Mouse (Mus musculus) midbrain, embryonic 12.5 days (tissue): ENCODE results near the gene L3mbtl1. TPM values are rescaled to one million over a fixed set of nuclear protein-coding genes. Genes with fewer than 3 reads are reported as not detected.

Source experiments
- ATAC-seq: fragments of 200-750 bp; cut with Nextera tagmentation; 2 replicates; pipeline ENCODE4 v1.8.0; 2017; ENCODE audit warnings: low read depth, moderate TSS enrichment, moderate library complexity; ENCODE audit not compliant: low FRiP score
- H3K27ac ChIP-seq: fragments of 300-500 bp; sonication (generic); replicated peaks from 2 replicates; pipeline ENCODE4 v1.5.1; 2016; ENCODE audit warnings: mild to moderate bottlenecking
- H3K27me3 ChIP-seq: fragments of 300-500 bp; sonication (generic); 2 replicates; pipeline ENCODE4 v1.6.1; 2016; ENCODE audit warnings: mild to moderate bottlenecking
- H3K36me3 ChIP-seq: fragments of 300-500 bp; sonication (generic); 2 replicates; pipeline ENCODE4 v1.6.1; 2016
- H3K4me1 ChIP-seq: fragments of 300-500 bp; sonication (generic); 2 replicates; pipeline ENCODE4 v1.6.1; 2016
- H3K4me2 ChIP-seq: fragments of 300-500 bp; sonication (generic); replicated peaks from 2 replicates; pipeline ENCODE4 v1.6.1; 2016; ENCODE audit warnings: mild to moderate bottlenecking, moderate library complexity
- H3K4me3 ChIP-seq: fragments of 300-500 bp; sonication (generic); 2 replicates; pipeline ENCODE4 v1.5.1; 2016; ENCODE audit warnings: mild to moderate bottlenecking
- H3K9ac ChIP-seq: fragments of 300-500 bp; sonication (generic); replicated peaks from 2 replicates; pipeline ENCODE4 v1.6.1; 2016; ENCODE audit warnings: mild to moderate bottlenecking, moderate library complexity
- H3K9me3 ChIP-seq: fragments of 300-500 bp; sonication (generic); 2 replicates; pipeline ENCODE4 v1.6.1; 2016; ENCODE audit warnings: mild to moderate bottlenecking
- WGBS: fragments of 180-500 bp; shearing (Covaris S2); methylation state at CpG from one replicate; pipeline ENCODE4 v1.1.7; 2016; 5-methylcytosine and 5-hydroxymethylcytosine counted together
- polyA plus RNA-seq: library from polyadenylated mRNA; unstranded; fragments of >200 nt; fragmentation: Nextera tagmentation; extraction: Ambion mirVana; gene quantifications from 2 replicates; pipeline ENCODE4 v1.2.1, GENCODE M21; 2016

L3mbtl1 gene
- polyA plus RNA-seq, 1 experiment from 2014 or later, result 0.26 TPM

GRCm38 (mm10) chr2:162927918-162928585, 15.2 kb upstream of the L3mbtl1 start:
- Histone ChIP-seq H3K9me3 (no peaks in the 10 kb centered on the region), H3K4me1 (peaks cover 15% of the 10 kb centered on the region), H3K27me3 (peaks cover 8% of the 10 kb centered on the region), H3K27ac (no peak overlapping the region), H3K9ac (no peak overlapping the region), H3K4me3 (no peak overlapping the region), H3K4me2 (no peak overlapping the region), H3K36me3 (peaks cover 4% of the 10 kb centered on the region)
- WGBS, result 57% methylated on average over 3 of the region's 3 CpGs
- ATAC-seq, result no peak

GRCm38 (mm10) chr2:162929704-162930103, 13.6 kb upstream of the L3mbtl1 start:
- no peak for ATAC-seq
- Histone ChIP-seq H3K36me3 (peaks cover 19% of the 10 kb centered on the region), H3K9me3 (no peaks in the 10 kb centered on the region), H3K9ac (no peak overlapping the region), H3K4me3 (no peak overlapping the region), H3K4me1 (peaks cover 18% of the 10 kb centered on the region), H3K27ac (no peak overlapping the region), H3K27me3 (peaks cover 8% of the 10 kb centered on the region), H3K4me2 (no peak overlapping the region)
- 86% methylated on average over 3 of the region's 3 CpGs for WGBS

- peaks cover 8% of the 10 kb centered on the region for H3K27me3 ChIP-seq
- H3K9me3 ChIP-seq, result no peaks in the 10 kb centered on the region
- peaks cover 18% of the 10 kb centered on the region for H3K4me1 ChIP-seq
- H3K9ac ChIP-seq, result peak overlapping the region; percentile 100
- H3K27ac ChIP-seq, result peak overlapping the region; percentile 98
- peak overlapping the region; percentile 60 for H3K4me2 ChIP-seq
- peak; percentile 2; the same call in 1 of the 2 replicates for ATAC-seq
- H3K4me3 ChIP-seq, result peak overlapping the region; percentile 99
- H3K36me3 ChIP-seq, result peaks cover 28% of the 10 kb centered on the region
- whole genome bisulfite sequencing, result 1% methylated on average over 18 of the region's 18 CpGs
Observed at GRCm38 (mm10) chr2:162930516-162931122, 12.7 kb upstream of the L3mbtl1 start.

GRCm38 (mm10) chr2:162931123-162931673, 12.1 kb upstream of the L3mbtl1 start, which contains the start of gene Srsf6:
Srsf6 (plus strand) TSS chr2:162931528.
- peak within 1 kb of the TSS; percentile 98 for H3K27ac ChIP-seq
- peak within 1 kb of the TSS; percentile 100 for H3K9ac ChIP-seq
- peaks cover 18% of the 10 kb centered on the region for H3K4me1 ChIP-seq
- ATAC-seq, result peak; percentile 91
- H3K9me3 ChIP-seq, result no peaks in the 10 kb centered on the region
- peak within 1 kb of the TSS; percentile 99 for H3K4me3 ChIP-seq
- WGBS, result under 1% methylated on average over 67 of the region's 68 CpGs
- peak within 1 kb of the TSS; percentile 82 for H3K4me2 ChIP-seq
- peaks cover 34% of the 10 kb centered on the region for H3K36me3 ChIP-seq
- peaks cover 8% of the 10 kb centered on the region for H3K27me3 ChIP-seq

- peak overlapping the region; percentile 100 for H3K9ac ChIP-seq
- peak overlapping the region; percentile 82 for H3K4me2 ChIP-seq
- peak overlapping the region; percentile 99 for H3K4me3 ChIP-seq
- peaks cover 41% of the 10 kb centered on the region for H3K36me3 ChIP-seq
- peaks cover 18% of the 10 kb centered on the region for H3K4me1 ChIP-seq
- peak; percentile 59 for ATAC-seq
- H3K27me3 ChIP-seq, result peaks cover 8% of the 10 kb centered on the region
- under 1% methylated on average over 94 of the region's 103 CpGs for WGBS
- peak overlapping the region; percentile 98 for H3K27ac ChIP-seq
- no peaks in the 10 kb centered on the region for H3K9me3 ChIP-seq
Observed at GRCm38 (mm10) chr2:162931674-162932650, 11.3 kb upstream of the L3mbtl1 start.

- peaks cover 48% of the 10 kb centered on the region for H3K36me3 ChIP-seq
Observed at GRCm38 (mm10) chr2:162932706-162933105, 10.6 kb upstream of the L3mbtl1 start.

GRCm38 (mm10) chr2:162934421-162934820, 8.9 kb upstream of the L3mbtl1 start:
- Histone ChIP-seq H3K27ac (no peak overlapping the region), H3K9ac (no peak overlapping the region), H3K9me3 (no peaks in the 10 kb centered on the region), H3K27me3 (peaks cover 4% of the 10 kb centered on the region), H3K4me3 (no peak overlapping the region), H3K4me2 (no peak overlapping the region), H3K4me1 (peaks cover 18% of the 10 kb centered on the region), H3K36me3 (peaks cover 64% of the 10 kb centered on the region)
- 92% methylated on average over 19 of the region's 19 CpGs for WGBS
- ATAC-seq, result no peak

More at GRCm38 (mm10) chr2:162932706-162933105, 10.6 kb upstream of the L3mbtl1 start:
- Histone ChIP-seq H3K4me1 (peaks cover 18% of the 10 kb centered on the region), H3K27me3 (peaks cover 8% of the 10 kb centered on the region), H3K4me2 (peak overlapping the region; percentile 82), H3K9ac (peak overlapping the region; percentile 100), H3K9me3 (no peaks in the 10 kb centered on the region), H3K27ac (no peak overlapping the region), H3K4me3 (peak overlapping the region; percentile 99)
- 47% methylated on average over 4 of the region's 4 CpGs for WGBS
- ATAC-seq, result no peak

- ATAC-seq, result no peak
- Histone ChIP-seq H3K27me3 (0 out of 2 replicates have a peak, but pooled peaks cover 4% of the 10 kb centered on the region), H3K4me3 (no peak overlapping the region), H3K9me3 (no peaks in the 10 kb centered on the region), H3K4me1 (peaks cover 10% of the 10 kb centered on the region), H3K27ac (no peak overlapping the region), H3K36me3 (peaks cover 77% of the 10 kb centered on the region), H3K9ac (no peak overlapping the region), H3K4me2 (no peak overlapping the region)
- 95% methylated on average over 3 of the region's 3 CpGs for WGBS
Observed at GRCm38 (mm10) chr2:162935700-162936099, 7.6 kb upstream of the L3mbtl1 start.

GRCm38 (mm10) chr2:162939562-162939961, 3.7 kb upstream of the L3mbtl1 start:
- Histone ChIP-seq H3K27ac (no peak overlapping the region), H3K27me3 (peaks cover 36% of the 10 kb centered on the region), H3K9ac (no peak overlapping the region), H3K4me1 (peaks cover 14% of the 10 kb centered on the region), H3K4me3 (no peak overlapping the region), H3K36me3 (peaks cover 60% of the 10 kb centered on the region), H3K4me2 (no peak overlapping the region), H3K9me3 (no peaks in the 10 kb centered on the region)
- WGBS, result 87% methylated on average over 1 of the region's 1 CpGs
- ATAC-seq, result no peak

- Histone ChIP-seq H3K4me3 (peak overlapping the region; percentile 56), H3K9ac (0 out of 2 replicates have a peak overlapping the region, but pooled peaks have one; percentile 24)
Observed at GRCm38 (mm10) chr2:162943931-162944330, 659 bp downstream of the L3mbtl1 start.

GRCm38 (mm10) chr2:162946964-162947363, 3.7 kb downstream of the L3mbtl1 start:
- H3K27me3 ChIP-seq, result peaks cover 23% of the 10 kb centered on the region
- H3K27ac ChIP-seq, result no peak overlapping the region
- 85% methylated on average over 5 of the region's 5 CpGs for WGBS
- H3K36me3 ChIP-seq, result no peaks in the 10 kb centered on the region
- no peak overlapping the region for H3K4me3 ChIP-seq
- no peak overlapping the region for H3K9ac ChIP-seq
- no peak overlapping the region for H3K4me2 ChIP-seq
- peaks cover 14% of the 10 kb centered on the region for H3K4me1 ChIP-seq
- H3K9me3 ChIP-seq, result no peaks in the 10 kb centered on the region
- ATAC-seq, result no peak

More at GRCm38 (mm10) chr2:162943931-162944330, 659 bp downstream of the L3mbtl1 start:
- H3K4me1 ChIP-seq, result peaks cover 14% of the 10 kb centered on the region
- H3K4me2 ChIP-seq, result peak overlapping the region; percentile 97
- peaks cover 39% of the 10 kb centered on the region for H3K27me3 ChIP-seq
- peaks cover 18% of the 10 kb centered on the region for H3K36me3 ChIP-seq
- WGBS, result 8% methylated on average over 11 of the region's 11 CpGs
- H3K27ac ChIP-seq, result no peak overlapping the region
- no peak for ATAC-seq
- no peaks in the 10 kb centered on the region for H3K9me3 ChIP-seq
